ENCODE assay signal across 13 mouse cellular contexts in the genomic region with DNA sequence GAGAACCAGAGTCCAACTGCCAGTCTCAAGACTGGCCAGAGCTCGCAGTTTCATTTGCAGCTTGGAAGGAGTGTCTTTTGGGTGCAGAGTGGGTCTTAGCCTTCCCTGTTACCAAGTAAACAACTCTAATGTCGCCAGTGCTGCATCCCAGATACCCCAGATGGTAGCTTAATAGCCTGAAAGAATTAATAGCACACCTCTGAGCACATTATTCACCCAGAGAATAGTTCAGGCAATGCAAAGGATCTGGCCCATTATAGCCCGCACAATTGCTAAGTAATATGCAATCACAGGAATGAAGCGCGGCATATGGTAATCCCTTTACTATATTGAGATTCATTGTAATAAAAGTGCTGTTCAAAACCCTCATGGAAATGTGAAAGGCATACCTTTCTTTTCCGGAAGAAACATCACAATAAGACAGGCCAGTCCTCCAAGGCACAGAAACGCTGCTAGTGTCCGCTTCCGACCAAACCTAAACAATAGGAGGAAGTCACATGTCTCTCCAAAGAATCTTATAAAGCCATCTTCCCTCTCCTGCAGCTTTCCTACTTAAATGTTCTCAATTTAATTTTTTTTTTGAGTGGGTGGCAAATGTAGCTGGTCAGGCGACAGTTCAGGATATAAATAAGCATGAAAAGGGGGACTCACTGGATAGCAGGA. TPM values are rescaled to one million over a fixed set of nuclear protein-coding genes. Genes with fewer than 3 reads are reported as not detected.
A peak's percentile ranks its signal among the peaks of the same experiment; 100 is the strongest.
DNase-seq lines count a peak whose midpoint lies in the region; ATAC-seq and TF ChIP-seq lines count a peak whose summit lies in the region.
"Had no signal": no experiment of that assay in that cellular context is flagged by ENCODE, and none has a peak within 500 bp of the region (broad histone marks: within the 10 kb centered on the region; RNA-seq: fewer than 3 reads in every experiment).

No protein-coding gene starts in this region.

- no peak overlapping the region for H3K9ac ChIP-seq in midbrain, embryonic 15.5 days
- H3K9ac ChIP-seq in midbrain, postnatal 0 days (replicated peaks; ENCODE audit: low read length, poor library complexity, severe bottlenecking): no peak overlapping the region
- no peak overlapping the region for H3K9ac ChIP-seq in hindbrain, embryonic 11.5 days (ENCODE audit: low read depth, low read length)
- peak overlapping the region; percentile 34; the same call in 1 of the 2 replicates for H3K9ac ChIP-seq in neural tube, embryonic 15.5 days (replicated peaks)
- H3K9ac ChIP-seq: limb, embryonic 13.5 days had no signal

- H3K27ac ChIP-seq in midbrain, embryonic 15.5 days: no peak overlapping the region
- H3K27ac ChIP-seq in midbrain, postnatal 0 days (ENCODE audit: low read depth, low read length): no peak overlapping the region
- H3K27ac ChIP-seq in hindbrain, embryonic 11.5 days (ENCODE audit: low read depth, low read length): 0 out of 2 replicates have a peak overlapping the region, but pooled peaks have one; percentile 3
- no peak overlapping the region; the same call in 1 of the 2 replicates for H3K27ac ChIP-seq in neural tube, embryonic 15.5 days (replicated peaks)
- H3K27ac ChIP-seq: embryonic facial prominence, embryonic 10.5 days; limb, embryonic 13.5 days had no signal

- ATAC-seq in midbrain, embryonic 15.5 days (replicated peaks): peak; percentile 60
- no peak for ATAC-seq in midbrain, postnatal 0 days (ENCODE audit: low FRiP score)
- no peak for ATAC-seq in hindbrain, embryonic 11.5 days (ENCODE audit: low FRiP score)
- ATAC-seq in neural tube, embryonic 15.5 days (ENCODE audit: low FRiP score): no peak

- DNase-seq in kidney, adult 9 months: peak; percentile 16
- no peak for DNase-seq in kidney, postnatal 10 days
- no peak for DNase-seq in midbrain, postnatal 0 days (ENCODE audit: low spot score)
- DNase-seq in hindbrain, embryonic 11.5 days (ENCODE audit: low spot score): no peak
- DNase-seq in layer of hippocampus, adult 8-10 months (ENCODE audit: low spot score in 2 of 2): no peak
- DNase-seq: cerebellum, adult 2 months; layer of hippocampus, adult 9-11 months; right cerebral cortex, postnatal 25 days had no signal

- H3K9me3 ChIP-seq in midbrain, embryonic 15.5 days: no peaks in the 10 kb centered on the region
- H3K9me3 ChIP-seq in midbrain, postnatal 0 days (ENCODE audit: low read length): no peaks in the 10 kb centered on the region
- H3K9me3 ChIP-seq in hindbrain, embryonic 11.5 days (ENCODE audit: control insufficient read depth, low read length): no peaks in the 10 kb centered on the region
- H3K9me3 ChIP-seq in neural tube, embryonic 15.5 days (replicated peaks): no peaks in the 10 kb centered on the region
- H3K9me3 ChIP-seq: embryonic facial prominence, embryonic 10.5 days; limb, embryonic 13.5 days had no signal

- no peak overlapping the region for H3K4me2 ChIP-seq in midbrain, embryonic 15.5 days
- H3K4me2 ChIP-seq in midbrain, postnatal 0 days (ENCODE audit: low read depth, low read length, poor library complexity, severe bottlenecking): no peak overlapping the region
- H3K4me2 ChIP-seq in hindbrain, embryonic 11.5 days (replicated peaks; ENCODE audit: low read depth, low read length): no peak overlapping the region
- H3K4me2 ChIP-seq in neural tube, embryonic 15.5 days: peak overlapping the region; percentile 5
- H3K4me2 ChIP-seq: limb, embryonic 13.5 days had no signal

- no peak overlapping the region for H3K4me3 ChIP-seq in midbrain, embryonic 15.5 days
- H3K4me3 ChIP-seq in midbrain, postnatal 0 days (ENCODE audit: low read depth, low read length): no peak overlapping the region
- no peak overlapping the region for H3K4me3 ChIP-seq in hindbrain, embryonic 11.5 days (ENCODE audit: low read depth, low read length)
- no peak overlapping the region for H3K4me3 ChIP-seq in neural tube, embryonic 15.5 days (replicated peaks)
- H3K4me3 ChIP-seq: embryonic facial prominence, embryonic 10.5 days; limb, embryonic 13.5 days had no signal

- no peaks in the 10 kb centered on the region; the same call in 1 of the 2 replicates for H3K36me3 ChIP-seq in midbrain, embryonic 15.5 days (replicated peaks)
- H3K36me3 ChIP-seq in midbrain, postnatal 0 days (ENCODE audit: insufficient read depth, low read length): peaks cover 17% of the 10 kb centered on the region
- no peaks in the 10 kb centered on the region for H3K36me3 ChIP-seq in hindbrain, embryonic 11.5 days (ENCODE audit: control insufficient read depth, insufficient read depth, low read length)
- H3K36me3 ChIP-seq in neural tube, embryonic 15.5 days: peaks cover 15% of the 10 kb centered on the region; the same call in 1 of the 2 replicates
- H3K36me3 ChIP-seq: embryonic facial prominence, embryonic 10.5 days had no signal

- TF ChIP-seq CTCF in midbrain, postnatal 0 days (IDR thresholded peaks at IDR 0.05): no peak

- H3K27me3 ChIP-seq in midbrain, embryonic 15.5 days (replicated peaks): no peaks in the 10 kb centered on the region
- H3K27me3 ChIP-seq in midbrain, postnatal 0 days (ENCODE audit: insufficient read depth, low read length): no peaks in the 10 kb centered on the region
- H3K27me3 ChIP-seq in hindbrain, embryonic 11.5 days (ENCODE audit: control insufficient read depth, insufficient read depth, low read length): no peaks in the 10 kb centered on the region
- no peaks in the 10 kb centered on the region for H3K27me3 ChIP-seq in neural tube, embryonic 15.5 days (replicated peaks)
- H3K27me3 ChIP-seq: limb, embryonic 13.5 days had no signal

- WGBS in midbrain, embryonic 15.5 days: 39% methylated on average over 10 of the region's 10 CpGs
- WGBS in midbrain, postnatal 0 days: 43% methylated on average over 10 of the region's 10 CpGs
- 63% methylated on average over 10 of the region's 10 CpGs for WGBS in hindbrain, embryonic 11.5 days
- 35% methylated on average over 10 of the region's 10 CpGs for WGBS in neural tube, embryonic 15.5 days

- H3K4me1 ChIP-seq in midbrain, embryonic 15.5 days: no peaks in the 10 kb centered on the region
- no peaks in the 10 kb centered on the region for H3K4me1 ChIP-seq in midbrain, postnatal 0 days (ENCODE audit: insufficient read depth, low read length)
- H3K4me1 ChIP-seq in hindbrain, embryonic 11.5 days (replicated peaks; ENCODE audit: control insufficient read depth, insufficient read depth, low read length): peaks cover 3% of the 10 kb centered on the region; the same call in 1 of the 2 replicates
- H3K4me1 ChIP-seq in neural tube, embryonic 15.5 days: peaks cover 15% of the 10 kb centered on the region

RNA-seq across cellular contexts. Expression of a gene that starts 26.6 kb away (rescaled TPM):
- 0.14 and 0.21 TPM in 2 replicates for polyA plus RNA-seq in midbrain, embryonic 15.5 days (2015; fragmentation: Nextera tagmentation; extraction: Ambion mirVana)
- total RNA-seq in midbrain, postnatal 0 days (2014; rRNA removed): 0.22 and 0.33 TPM in 2 replicates
- polyA plus RNA-seq in midbrain, postnatal 0 days (2015; fragmentation: Nextera tagmentation; extraction: Ambion mirVana): not detected in 2 replicates
- 0.31 and 0.59 TPM in 2 replicates for polyA plus RNA-seq in hindbrain, embryonic 11.5 days (2014; fragmentation: Nextera tagmentation; extraction: Ambion mirVana)
- 0.09 and 0.88 TPM in 2 replicates for polyA plus RNA-seq in neural tube, embryonic 15.5 days (2015; fragmentation: Nextera tagmentation; extraction: Ambion mirVana)
- not detected for total RNA-seq in layer of hippocampus, adult 8-10 months (2022)
- total RNA-seq: megakaryocyte progenitor cell, adult 5-6 weeks had no signal

RNA-seq across cellular contexts. Expression of a gene that starts 48.9 kb away (rescaled TPM):
- polyA plus RNA-seq in midbrain, embryonic 15.5 days (2015; fragmentation: Nextera tagmentation; extraction: Ambion mirVana): 7.5 and 7.6 TPM in 2 replicates
- total RNA-seq in midbrain, postnatal 0 days (2014; rRNA removed): 13.2 and 13.5 TPM in 2 replicates
- polyA plus RNA-seq in midbrain, postnatal 0 days (2015; fragmentation: Nextera tagmentation; extraction: Ambion mirVana): 5.6 and 6.2 TPM in 2 replicates
- 8.4 and 10.1 TPM in 2 replicates for polyA plus RNA-seq in hindbrain, embryonic 11.5 days (2014; fragmentation: Nextera tagmentation; extraction: Ambion mirVana)
- polyA plus RNA-seq in neural tube, embryonic 15.5 days (2015; fragmentation: Nextera tagmentation; extraction: Ambion mirVana): 5.1 and 5.6 TPM in 2 replicates
- total RNA-seq in layer of hippocampus, adult 8-10 months (2022): 10 to 100 TPM in 2 of 4 experiments, 1 to 10 TPM in 2; 9.5 to 10.3 (median 10.1) TPM
